Mouse (Mus musculus) CH12.LX (cell line): ENCODE measurements around the gene Pnrc2. TPM values are rescaled to one million over a fixed set of nuclear protein-coding genes. Genes with fewer than 3 reads are reported as not detected.
A peak's percentile ranks its signal among the peaks of the same experiment; 100 is the strongest.

Experiments used
- DNase-seq: peaks from one replicate; pipeline ENCODE4 v3.0.0-alpha.2; 2013; ENCODE audit errors: extremely low read depth
- H3K27ac ChIP-seq: 2 replicates; pipeline ENCODE4 v1.5.1; 2012; ENCODE audit warnings: low read depth, mild to moderate bottlenecking, control low read depth, moderate library complexity; ENCODE audit not compliant: insufficient read depth
- H3K27me3 ChIP-seq: replicated peaks from 2 replicates; pipeline ENCODE3; 2012; ENCODE audit warnings: inconsistent platforms
- H3K36me3 ChIP-seq, 2 experiments: replicated peaks in 1 of 2; 2 replicates each; pipeline versions ENCODE3 to v1.6.1; 2012; ENCODE audit warnings: inconsistent platforms in 1 of 2, low read length in 1 of 2, mild to moderate bottlenecking in 1 of 2, mixed read lengths in 1 of 2, moderate library complexity in 1 of 2; ENCODE audit not compliant: control insufficient read depth in 1 of 2, insufficient read depth in 1 of 2
- H3K4me1 ChIP-seq, 2 experiments: 2 replicates each; pipeline ENCODE4 v1.6.1; 2012; ENCODE audit warnings: inconsistent platforms in 1 of 2, moderate library complexity in 1 of 2; ENCODE audit not compliant: insufficient read depth in 2 of 2, control insufficient read depth in 1 of 2
- H3K4me2 ChIP-seq: 2 replicates; pipeline ENCODE4 v1.6.1; 2012; ENCODE audit warnings: low read depth, mild to moderate bottlenecking, control low read depth; ENCODE audit not compliant: poor library complexity, insufficient read depth, severe bottlenecking
- H3K4me3 ChIP-seq, 3 experiments: fragments of 150-350 bp in 1 of 3; sonication (generic) in 1 of 3; replicated peaks in 1 of 3; 2 replicates each; pipeline versions ENCODE3 to v1.5.1; 2011 to 2012; ENCODE audit warnings: low read depth in 2 of 3, low read length in 2 of 3, mild to moderate bottlenecking in 2 of 3, moderate library complexity in 2 of 3, control low read depth in 1 of 3, improper control_type of control experiment in 1 of 3, inconsistent platforms in 1 of 3, mixed read lengths in 1 of 3; ENCODE audit not compliant: poor library complexity in 1 of 3
- H3K79me2 ChIP-seq: replicated peaks from 2 replicates; pipeline ENCODE4 v1.6.1; 2012; ENCODE audit warnings: mild to moderate bottlenecking, moderate library complexity; ENCODE audit not compliant: control insufficient read depth, poor library complexity, insufficient read depth, severe bottlenecking; ENCODE audit errors: extremely low read depth
- H3K9ac ChIP-seq: 2 replicates; pipeline ENCODE4 v1.6.1; 2012; ENCODE audit warnings: low read depth, mild to moderate bottlenecking, control low read depth, moderate library complexity; ENCODE audit not compliant: insufficient read depth
- H3K9me3 ChIP-seq: replicated peaks from 2 replicates; pipeline ENCODE3; 2012; ENCODE audit warnings: low read length, inconsistent platforms, mixed read lengths
- CHD1 ChIP-seq: IDR thresholded peaks from 2 replicates; pipeline ENCODE4 v1.6.1; 2012; ENCODE audit warnings: low read depth, low read length, improper control_type of control experiment, inconsistent platforms
- ETS1 ChIP-seq: conservative IDR thresholded peaks from 2 replicates; pipeline ENCODE4 v1.6.1; 2012; ENCODE audit warnings: low read depth, mild to moderate bottlenecking, inconsistent platforms, low read length, improper control_type of control experiment, moderate library complexity
- HCFC1 ChIP-seq: IDR thresholded peaks from 2 replicates; pipeline ENCODE4 v1.6.1; 2012; ENCODE audit warnings: low read depth, mild to moderate bottlenecking, inconsistent platforms, low read length, improper control_type of control experiment
- JUND ChIP-seq: conservative IDR thresholded peaks from 2 replicates; pipeline ENCODE4 v1.6.1; 2011; ENCODE audit warnings: low read depth, low read length, improper control_type of control experiment
- KAT2A ChIP-seq: IDR thresholded peaks from 2 replicates; pipeline ENCODE4 v1.6.1; 2012; ENCODE audit warnings: low read length, improper control_type of control experiment, inconsistent platforms; ENCODE audit not compliant: insufficient replicate concordance
- NRF1 ChIP-seq: IDR thresholded peaks from 2 replicates; pipeline ENCODE4 v1.6.1; 2014; ENCODE audit warnings: low read depth, mild to moderate bottlenecking, inconsistent platforms, low read length, improper control_type of control experiment, moderate library complexity
- PAX5 ChIP-seq: IDR thresholded peaks from 2 replicates; pipeline ENCODE4 v1.6.1; 2012; ENCODE audit warnings: low read length, inconsistent platforms, mixed read lengths
- ZMIZ1 ChIP-seq: IDR thresholded peaks from 2 replicates; pipeline ENCODE4 v1.6.1; 2012; ENCODE audit warnings: low read depth, mild to moderate bottlenecking, inconsistent platforms, low read length, improper control_type of control experiment
- dilution Hi-C: fragments of 300-500 bp; cut with MboI; formaldehyde crosslinking; loops from 2 replicates; pipeline ENCODE4 v1.14.3; 2020; ENCODE audit warnings: low sequenced_read_pairs; ENCODE audit not compliant: extremely low pct_unique_long_range_greater_than_20kb, extremely low pct_ligation_motif_present
- in situ Hi-C: fragments of 300-500 bp; cut with MboI; formaldehyde crosslinking; loops from 3 replicates; pipeline ENCODE4 v1.14.3; 2019; ENCODE audit warnings: low sequenced_read_pairs, low pct_ligation_motif_present, low pct_unique_long_range_greater_than_20kb, mixed read lengths
- polyA plus RNA-seq: library from polyadenylated mRNA; unstranded; fragments of >175 nt; gene quantifications from 2 replicates; pipeline ENCODE4 v1.2.1, GENCODE M21; 2012; ENCODE audit warnings: low read depth; ENCODE audit not compliant: insufficient read length
- total RNA-seq, 2 experiments: library from RNA; depleted of rRNA; stranded (reverse); fragments of 300-350 nt in 1 of 2; fragments of >200 nt in 1 of 2; gene quantifications; 2 replicates each; pipeline ENCODE4 v1.2.3; 2012 to 2014

The Pnrc2 gene
- total and polyA plus RNA-seq, 3 experiments: 30.5 to 46.9 (median 32.8) TPM

- Histone ChIP-seq H3K4me2 (peak overlapping the region; percentile 32; the same call in 1 of the 2 replicates), H3K4me3 (no peak overlapping the region), H3K27me3 (no peaks in the 10 kb centered on the region), H3K4me1 (peaks cover 23 to 39% of the 10 kb centered on the region in 2 experiments), H3K36me3 (no peaks in the 10 kb centered on the region), H3K9me3 (no peaks in the 10 kb centered on the region), H3K27ac (peak overlapping the region; percentile 59; the same call in 1 of the 2 replicates), H3K79me2 (no peaks in the 10 kb centered on the region), H3K9ac (no peak overlapping the region)
- no peak for TF ChIP-seq ZMIZ1
- TF ChIP-seq HCFC1: no peak
- no peak for TF ChIP-seq PAX5
- TF ChIP-seq ETS1: no peak
- no peak for TF ChIP-seq JUND
- peak; percentile 70 for DNase-seq
- dilution Hi-C loops: no loop called here
- in situ Hi-C loops: loop anchor here (10.0 kb wide), 1 partner anchor 59 kb away; the partner anchor contains the start of gene Hmgcl
Observed at GRCm38 (mm10) chr4:135885676-135886075, 12.0 kb upstream of the Pnrc2 start.

GRCm38 (mm10) chr4:135884531-135884930 is 10.9 kb upstream of the Pnrc2 start:
- TF ChIP-seq CHD1 (no peak), NRF1 (0 out of 2 replicates have a peak, but pooled peaks have one; percentile 23)
- TF ChIP-seq, all 38 proteins: peak for 1
- H3K4me1 ChIP-seq: peaks cover 23 to 42% of the 10 kb centered on the region in 2 experiments
- no peak for DNase-seq
- H3K9ac ChIP-seq: no peak overlapping the region
- in situ Hi-C loops: loop anchor here (10.0 kb wide), 1 partner anchor 60 kb away; the partner anchor contains the start of gene Hmgcl
- H3K4me3 ChIP-seq: no peak overlapping the region
- dilution Hi-C loops: no loop called here
- no peaks in the 10 kb centered on the region for H3K79me2 ChIP-seq
- no peaks in the 10 kb centered on the region for H3K36me3 ChIP-seq
- H3K27me3 ChIP-seq: no peaks in the 10 kb centered on the region
- H3K27ac ChIP-seq: no peak overlapping the region
- no peak overlapping the region for H3K4me2 ChIP-seq
- no peaks in the 10 kb centered on the region for H3K9me3 ChIP-seq

GRCm38 (mm10) chr4:135883881-135884516 is 10.3 kb upstream of the Pnrc2 start:
- no peaks in the 10 kb centered on the region for H3K27me3 ChIP-seq
- H3K4me2 ChIP-seq: no peak overlapping the region
- dilution Hi-C loops: no loop called here
- no peak for DNase-seq
- peaks cover 23 to 42% of the 10 kb centered on the region in 2 experiments for H3K4me1 ChIP-seq
- no peak overlapping the region for H3K4me3 ChIP-seq
- in situ Hi-C loops: loop anchor here (10.0 kb wide), 1 partner anchor 61 kb away; the partner anchor contains the start of gene Hmgcl
- H3K36me3 ChIP-seq: no peaks in the 10 kb centered on the region
- H3K79me2 ChIP-seq: no peaks in the 10 kb centered on the region
- H3K9me3 ChIP-seq: no peaks in the 10 kb centered on the region
- no peak overlapping the region for H3K9ac ChIP-seq
- TF ChIP-seq KAT2A: no peak
- TF ChIP-seq, all 38 proteins: peak for 0
- H3K27ac ChIP-seq: no peak overlapping the region
